Mouse (Mus musculus): Measurements from ENCODE around the gene Gfap. TPM values are rescaled to one million over a fixed set of nuclear protein-coding genes. Genes with fewer than 3 reads are reported as not detected.

Gfap gene
- total and polyA plus RNA-seq, 3 experiments = not detected

- in situ Hi-C loops (cut with MboI; ENCODE audit: low pct_ligation_motif_present, low pct_unique_long_range_greater_than_20kb, low sequenced_read_pairs) = no loop called here
- H3K27me3 ChIP-seq (replicated peaks) = peaks cover 44% of the 10 kb centered on the region
Observed at GRCm38 (mm10) chr11:102937529-102938182, 36.9 kb upstream of the Gfap start.

GRCm38 (mm10) chr11:102936272-102936671 lies 35.6 kb upstream of the Gfap start:
- H3K79me2 ChIP-seq (replicated peaks; ENCODE audit: control insufficient read depth, extremely low read depth, insufficient read depth, poor library complexity, severe bottlenecking) = no peaks in the 10 kb centered on the region
- dilution Hi-C loops (cut with MboI; ENCODE audit: extremely low pct_ligation_motif_present, extremely low pct_unique_long_range_greater_than_20kb, low sequenced_read_pairs) (no loop called here), in situ Hi-C loops (cut with MboI; ENCODE audit: low pct_ligation_motif_present, low pct_unique_long_range_greater_than_20kb, low sequenced_read_pairs) (no loop called here)
- no peak for DNase-seq (ENCODE audit: extremely low read depth)
- TF ChIP-seq ZNF384 (IDR thresholded peaks at IDR 0.05; ENCODE audit: low read depth, low read length) (no peak), SMC3 (IDR thresholded peaks at IDR 0.05; ENCODE audit: low read depth, low read length) (no peak), EP300 (IDR thresholded peaks at IDR 0.05; ENCODE audit: low read length) (no peak), ELF1 (IDR thresholded peaks at IDR 0.05; ENCODE audit: low read depth, low read length) (no peak), ZMIZ1 (IDR thresholded peaks at IDR 0.05; ENCODE audit: low read depth, low read length) (no peak), IRF4 (IDR thresholded peaks at IDR 0.05; ENCODE audit: low read depth, low read length) (no peak), NELFE (IDR thresholded peaks at IDR 0.05; ENCODE audit: low read depth, low read length) (no peak), MAFK (IDR thresholded peaks at IDR 0.05; ENCODE audit: insufficient replicate concordance, low read length) (no peak), TCF12 (IDR thresholded peaks at IDR 0.05; ENCODE audit: low read depth, low read length) (no peak), JUN (IDR thresholded peaks at IDR 0.05; ENCODE audit: insufficient read depth, low read depth, low read length) (no peak), MYC (IDR thresholded peaks at IDR 0.05; ENCODE audit: low read depth, low read length) (no peak), USF1 (IDR thresholded peaks at IDR 0.05; ENCODE audit: low read depth, low read length) (no peak), ZC3H11A (IDR thresholded peaks at IDR 0.05; ENCODE audit: low read depth, low read length) (no peak), PAX5 (IDR thresholded peaks at IDR 0.05; ENCODE audit: low read length) (no peak), E2F4 (IDR thresholded peaks at IDR 0.05; ENCODE audit: insufficient replicate concordance, low read depth, low read length) (no peak), KAT2A (IDR thresholded peaks at IDR 0.05; ENCODE audit: insufficient replicate concordance, low read length) (no peak), MAX (IDR thresholded peaks at IDR 0.05; ENCODE audit: low read length) (no peak), GABPA (IDR thresholded peaks at IDR 0.05; ENCODE audit: insufficient replicate concordance, low read depth, low read length) (no peak)
- H3K4me3 ChIP-seq (replicated peaks in 1 of 3; ENCODE audit: low read depth in 2 of 3, low read length in 2 of 3, poor library complexity in 1 of 3) = no peak overlapping the region
- H3K9ac ChIP-seq (ENCODE audit: insufficient read depth, low read depth) = no peak overlapping the region
- no peak overlapping the region for H3K4me2 ChIP-seq (ENCODE audit: insufficient read depth, low read depth, poor library complexity, severe bottlenecking)
- no peak overlapping the region for H3K27ac ChIP-seq (ENCODE audit: insufficient read depth, low read depth)
- peaks cover 3% of the 10 kb centered on the region for H3K9me3 ChIP-seq (replicated peaks; ENCODE audit: low read length)
- H3K36me3 ChIP-seq (replicated peaks in 1 of 2; ENCODE audit: control insufficient read depth in 1 of 2, insufficient read depth in 1 of 2, low read length in 1 of 2) = no peaks in the 10 kb centered on the region
- H3K27me3 ChIP-seq (replicated peaks) = peaks cover 33% of the 10 kb centered on the region
- H3K4me1 ChIP-seq (ENCODE audit: control insufficient read depth in 1 of 2, insufficient read depth in 2 of 2) = peaks cover 12 to 59% of the 10 kb centered on the region in 2 experiments

More at GRCm38 (mm10) chr11:102937529-102938182, 36.9 kb upstream of the Gfap start:
- H3K79me2 ChIP-seq (replicated peaks; ENCODE audit: control insufficient read depth, extremely low read depth, insufficient read depth, poor library complexity, severe bottlenecking) = no peaks in the 10 kb centered on the region
- no peak overlapping the region for H3K27ac ChIP-seq (ENCODE audit: insufficient read depth, low read depth)
- H3K9me3 ChIP-seq (replicated peaks; ENCODE audit: low read length) = no peaks in the 10 kb centered on the region
- H3K36me3 ChIP-seq (replicated peaks in 1 of 2; ENCODE audit: control insufficient read depth in 1 of 2, insufficient read depth in 1 of 2, low read length in 1 of 2) = no peaks in the 10 kb centered on the region
- TF ChIP-seq MAX (IDR thresholded peaks at IDR 0.05; ENCODE audit: low read length) = no peak
- H3K4me3 ChIP-seq (replicated peaks in 1 of 3; ENCODE audit: low read depth in 2 of 3, low read length in 2 of 3, poor library complexity in 1 of 3) = no peak overlapping the region
- DNase-seq (ENCODE audit: extremely low read depth) = no peak
- H3K9ac ChIP-seq (ENCODE audit: insufficient read depth, low read depth) = no peak overlapping the region
- no peak overlapping the region for H3K4me2 ChIP-seq (ENCODE audit: insufficient read depth, low read depth, poor library complexity, severe bottlenecking)
- dilution Hi-C loops (cut with MboI; ENCODE audit: extremely low pct_ligation_motif_present, extremely low pct_unique_long_range_greater_than_20kb, low sequenced_read_pairs) = no loop called here
- peaks cover 3 to 48% of the 10 kb centered on the region in 2 experiments for H3K4me1 ChIP-seq (ENCODE audit: control insufficient read depth in 1 of 2, insufficient read depth in 2 of 2)

Data from CH12.LX (cell line).